ENCODE assay signal across 15 mouse cellular contexts in the genomic region with DNA sequence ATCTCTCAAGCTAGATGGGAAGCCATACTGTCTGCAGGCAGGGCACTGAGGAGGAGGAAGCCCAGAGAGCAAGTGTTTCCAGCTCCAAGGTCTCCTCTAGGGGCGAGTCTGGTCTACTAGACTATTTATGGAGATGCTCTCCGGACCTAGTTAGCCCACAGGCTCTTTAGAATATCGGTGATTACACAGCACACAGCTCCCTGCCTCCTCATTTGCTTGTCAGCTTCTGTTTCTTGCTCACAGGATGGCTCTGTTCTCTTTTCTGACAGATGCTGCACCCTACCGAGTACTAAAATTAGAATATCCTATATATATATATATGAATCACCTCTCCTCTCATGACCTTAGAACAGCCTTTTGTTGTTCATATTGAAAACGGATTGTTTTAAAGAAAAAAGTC. TPM values are rescaled to one million over a fixed set of nuclear protein-coding genes. Genes with fewer than 3 reads are reported as not detected.
DNase-seq lines count a peak whose midpoint lies in the region; ATAC-seq and TF ChIP-seq lines count a peak whose summit lies in the region.
"Had no signal": no experiment of that assay in that cellular context is flagged by ENCODE, and none has a peak within 500 bp of the region (broad histone marks: within the 10 kb centered on the region; RNA-seq: fewer than 3 reads in every experiment).

No protein-coding gene starts in this region.

- no peak overlapping the region for H3K4me2 ChIP-seq in forebrain, postnatal 0 days (ENCODE audit: low read depth)
- H3K4me2 ChIP-seq in forebrain, embryonic 14.5 days (ENCODE audit: low read length): no peak overlapping the region
- H3K4me2 ChIP-seq: lung, embryonic 15.5 days had no signal

- ATAC-seq in forebrain, postnatal 0 days: peak; percentile 55
- ATAC-seq in forebrain, embryonic 14.5 days: no peak
- ATAC-seq in megakaryocyte, adult 5-6 weeks (ENCODE audit: poor library complexity, severe bottlenecking): no peak
- ATAC-seq: intestine, postnatal 0 days had no signal

- no peak overlapping the region for H3K9ac ChIP-seq in forebrain, postnatal 0 days
- no peak overlapping the region for H3K9ac ChIP-seq in forebrain, embryonic 14.5 days (ENCODE audit: low read length)
- H3K9ac ChIP-seq: lung, embryonic 15.5 days had no signal

- 56% methylated on average over 5 of the region's 5 CpGs for whole genome bisulfite sequencing in forebrain, postnatal 0 days
- 79% methylated on average over 5 of the region's 5 CpGs for WGBS in forebrain, embryonic 14.5 days
- 76% methylated on average over 5 of the region's 5 CpGs for WGBS in thymus, adult 2 months
- 53% methylated on average over 5 of the region's 5 CpGs for WGBS in lung, adult 2 months

- H3K27me3 ChIP-seq in forebrain, postnatal 0 days (ENCODE audit: insufficient read depth, low read length): no peaks in the 10 kb centered on the region
- H3K27me3 ChIP-seq in forebrain, embryonic 14.5 days (replicated peaks; ENCODE audit: control insufficient read depth, insufficient read depth, low read length): no peaks in the 10 kb centered on the region
- no peaks in the 10 kb centered on the region for H3K27me3 ChIP-seq in thymus, adult 2 months (ENCODE audit: control insufficient read depth, insufficient read depth, low read length)
- H3K27me3 ChIP-seq: lung, embryonic 15.5 days had no signal

- no peak overlapping the region for H3K4me3 ChIP-seq in forebrain, postnatal 0 days (ENCODE audit: low read depth, low read length)
- H3K4me3 ChIP-seq in forebrain, embryonic 14.5 days (ENCODE audit: low read depth, low read length): no peak overlapping the region
- no peak overlapping the region for H3K4me3 ChIP-seq in cortical plate, adult 2 months (ENCODE audit: insufficient read depth, low read length)
- no peak overlapping the region for H3K4me3 ChIP-seq in thymus, adult 2 months (ENCODE audit: control insufficient read depth, insufficient read depth, low read length)
- H3K4me3 ChIP-seq in lung, adult 2 months (replicated peaks; ENCODE audit: extremely low read depth, low read depth, low read length): no peak overlapping the region
- H3K4me3 ChIP-seq: lung, embryonic 15.5 days; myocyte had no signal

- no peaks in the 10 kb centered on the region for H3K4me1 ChIP-seq in forebrain, postnatal 0 days (ENCODE audit: insufficient read depth)
- no peaks in the 10 kb centered on the region for H3K4me1 ChIP-seq in forebrain, embryonic 14.5 days (ENCODE audit: control insufficient read depth, insufficient read depth, low read length)
- H3K4me1 ChIP-seq in cortical plate, adult 2 months (ENCODE audit: control insufficient read depth, insufficient read depth, low read length): peaks cover 6% of the 10 kb centered on the region
- H3K4me1 ChIP-seq in thymus, adult 2 months (replicated peaks; ENCODE audit: control insufficient read depth, insufficient read depth, low read length): no peaks in the 10 kb centered on the region
- H3K4me1 ChIP-seq in lung, adult 2 months (ENCODE audit: control insufficient read depth, insufficient read depth, low read length): no peaks in the 10 kb centered on the region
- H3K4me1 ChIP-seq: lung, embryonic 15.5 days had no signal

- no peak for TF ChIP-seq CTCF in forebrain, postnatal 0 days (IDR thresholded peaks at IDR 0.05; ENCODE audit: low read depth)
- no peak for TF ChIP-seq CTCF in cortical plate, adult 2 months (IDR thresholded peaks at IDR 0.05; ENCODE audit: extremely low read depth, insufficient read depth, low read length)
- no peak for TF ChIP-seq CTCF in thymus, adult 2 months (IDR thresholded peaks at IDR 0.05; ENCODE audit: borderline replicate concordance, control insufficient read depth, extremely low read depth, insufficient read depth, low read length, poor library complexity)
- TF ChIP-seq CTCF in lung, adult 2 months (IDR thresholded peaks at IDR 0.05; ENCODE audit: insufficient read depth, low read length): no peak

- H3K27ac ChIP-seq in forebrain, postnatal 0 days (ENCODE audit: low read depth, low read length): peak overlapping the region; percentile 4; the same call in 1 of the 2 replicates
- no peak overlapping the region for H3K27ac ChIP-seq in forebrain, embryonic 14.5 days (ENCODE audit: low read depth, low read length)
- peak overlapping the region; percentile 97 for H3K27ac ChIP-seq in cortical plate, adult 2 months (ENCODE audit: insufficient read depth, low read length)
- H3K27ac ChIP-seq in thymus, adult 2 months (ENCODE audit: control insufficient read depth, insufficient read depth, low read length): no peak overlapping the region
- H3K27ac ChIP-seq: lung, embryonic 15.5 days had no signal

- no peaks in the 10 kb centered on the region for H3K9me3 ChIP-seq in forebrain, postnatal 0 days (ENCODE audit: low read length)
- no peaks in the 10 kb centered on the region for H3K9me3 ChIP-seq in forebrain, embryonic 14.5 days (replicated peaks; ENCODE audit: control insufficient read depth, low read length)
- H3K9me3 ChIP-seq: lung, embryonic 15.5 days had no signal

- H3K36me3 ChIP-seq in forebrain, postnatal 0 days (ENCODE audit: insufficient read depth): no peaks in the 10 kb centered on the region
- H3K36me3 ChIP-seq in forebrain, embryonic 14.5 days (ENCODE audit: control insufficient read depth, insufficient read depth, low read length): no peaks in the 10 kb centered on the region
- no peaks in the 10 kb centered on the region for H3K36me3 ChIP-seq in thymus, adult 2 months (ENCODE audit: control insufficient read depth, insufficient read depth, low read length)
- H3K36me3 ChIP-seq: lung, embryonic 15.5 days had no signal

- DNase-seq in forebrain, postnatal 0 days: peak; percentile 13
- no peak for DNase-seq in forebrain, embryonic 14.5 days (ENCODE audit: low spot score)
- peak; percentile 30 for DNase-seq in cerebellum, adult 11 months
- DNase-seq in retina, embryonic 14.5 days (ENCODE audit: low spot score): peak; percentile 6
- DNase-seq in thymus, adult 2 months: no peak
- DNase-seq in lung, adult 2 months: no peak
- DNase-seq: adrenal gland, postnatal 25 days; heart, adult 18-20 months; heart, postnatal 36 days had no signal

- TF ChIP-seq POLR2A in cortical plate, adult 2 months (IDR thresholded peaks at IDR 0.05; ENCODE audit: extremely low read depth, insufficient read depth, low read length): no peak
- TF ChIP-seq POLR2A in thymus, adult 2 months (IDR thresholded peaks at IDR 0.05; ENCODE audit: control insufficient read depth, extremely low read depth, insufficient read depth, low read length, poor library complexity): no peak
- no peak for TF ChIP-seq POLR2A in lung, adult 2 months (IDR thresholded peaks at IDR 0.05; ENCODE audit: borderline replicate concordance, extremely low read depth, low read depth, low read length)

RNA-seq across cellular contexts. Expression of a gene that starts 33.3 kb away (rescaled TPM):
- 3.2 and 4.2 TPM in 2 replicates for total RNA-seq in forebrain, postnatal 0 days (2014; rRNA removed)
- polyA plus RNA-seq in forebrain, postnatal 0 days (2015; fragmentation: Nextera tagmentation; extraction: Ambion mirVana): 5.7 and 6.6 TPM in 2 replicates
- 2.1 and 2.5 TPM in 2 replicates for polyA plus RNA-seq in forebrain, embryonic 14.5 days (2014; fragmentation: Nextera tagmentation; extraction: Ambion mirVana)
- 13.1 and 14.8 TPM in 2 replicates for polyA plus RNA-seq in cortical plate, adult 2 months (2012; rRNA removed)
- polyA plus RNA-seq in thymus, adult 2 months (2012; rRNA removed): 2.5 and 4.7 TPM in 2 replicates
- 0.18 TPM in 1 of 2 replicates, not detected in the other for total RNA-seq in megakaryocyte, adult 5-6 weeks (2015)
- 0.18 TPM in 1 of 2 replicates, not detected in the other for total RNA-seq in megakaryocyte, adult 5-6 weeks (2017)
- polyA plus RNA-seq in lung, adult 2 months (2012; rRNA removed): 0.42 and 1.4 TPM in 2 replicates
- total RNA-seq: megakaryocyte-erythroid progenitor cell, adult 5-6 weeks had no signal

Comparison
In these comparisons a context has a peak if more than half of its experiments do, and no peak if none do; other contexts are left out.
1. DNase-seq: peak in forebrain, postnatal 0 days (single experiment), cerebellum, adult 11 months (single experiment) and retina, embryonic 14.5 days (single experiment); none in forebrain, embryonic 14.5 days (single experiment), thymus, adult 2 months (single experiment) and lung, adult 2 months (single experiment).
2. H3K27ac ChIP-seq: peak in forebrain, postnatal 0 days (single experiment) and cortical plate, adult 2 months (single experiment); none in forebrain, embryonic 14.5 days (single experiment) and thymus, adult 2 months (single experiment).